Mouse (Mus musculus): Measurements from ENCODE around the gene Cyp26b1.

Gene Cyp26b1

GRCm38 (mm10) chr6:84562948-84563347 lies 30.8 kb downstream of the Cyp26b1 start:
- DNase-seq (ENCODE audit: low read depth, low spot score), result no peak

- peak; percentile 72 for DNase-seq (ENCODE audit: low read depth, low spot score)
Observed at GRCm38 (mm10) chr6:84561171-84561570, 32.5 kb downstream of the Cyp26b1 start.

GRCm38 (mm10) chr6:84549852-84550437 lies 43.8 kb downstream of the Cyp26b1 start:
- no peak for DNase-seq (ENCODE audit: low read depth, low spot score)

GRCm38 (mm10) chr6:84545428-84545827 lies 48.3 kb downstream of the Cyp26b1 start:
- peak; percentile 61 for DNase-seq (ENCODE audit: low read depth, low spot score)

- no peak for DNase-seq (ENCODE audit: low read depth, low spot score)
Observed at GRCm38 (mm10) chr6:84544359-84544758, 49.3 kb downstream of the Cyp26b1 start.

GRCm38 (mm10) chr6:84543516-84543915 lies 50.2 kb downstream of the Cyp26b1 start:
- no peak for DNase-seq (ENCODE audit: low read depth, low spot score)

- DNase-seq (ENCODE audit: low read depth, low spot score), result no peak
Observed at GRCm38 (mm10) chr6:84539924-84540323, 53.8 kb downstream of the Cyp26b1 start.

- no peak for DNase-seq (ENCODE audit: low read depth, low spot score)
Observed at GRCm38 (mm10) chr6:84538681-84539080, 55.0 kb downstream of the Cyp26b1 start.

GRCm38 (mm10) chr6:84537611-84538197 lies 56.0 kb downstream of the Cyp26b1 start:
- no peak for DNase-seq (ENCODE audit: low read depth, low spot score)

- peak; percentile 89 for DNase-seq (ENCODE audit: low read depth, low spot score)
Observed at GRCm38 (mm10) chr6:84534944-84535343, 58.8 kb downstream of the Cyp26b1 start.

- no peak for DNase-seq (ENCODE audit: low read depth, low spot score)
Observed at GRCm38 (mm10) chr6:84529912-84530311, 63.8 kb downstream of the Cyp26b1 start.

GRCm38 (mm10) chr6:84524901-84525601 lies 68.7 kb downstream of the Cyp26b1 start:
- no peak for DNase-seq (ENCODE audit: low read depth, low spot score)
